Mouse (Mus musculus) kidney, adult 2 months (tissue): ENCODE data around the gene Gm37240. TPM values are rescaled to one million over a fixed set of nuclear protein-coding genes. Genes with fewer than 3 reads are reported as not detected.

ENCODE experiments used
- DNase-seq: peaks from one replicate; pipeline ENCODE4 v3.0.0; 2021
- H3K27ac ChIP-seq: fragments of 200-500 bp; 2 replicates; pipeline ENCODE4 v1.5.1; 2012; ENCODE audit warnings: low read depth, low read length, control low read depth, inconsistent platforms; ENCODE audit not compliant: insufficient read depth
- H3K27me3 ChIP-seq: fragments of 200-500 bp; replicated peaks from 2 replicates; pipeline ENCODE4 v1.6.1; 2012; ENCODE audit warnings: mild to moderate bottlenecking, moderate library complexity, low read length, inconsistent platforms; ENCODE audit not compliant: control insufficient read depth, insufficient read depth
- H3K36me3 ChIP-seq: fragments of 200-500 bp; 2 replicates; pipeline ENCODE4 v1.6.1; 2012; ENCODE audit warnings: mild to moderate bottlenecking, moderate library complexity, low read length, inconsistent platforms; ENCODE audit not compliant: control insufficient read depth, insufficient read depth
- H3K4me1 ChIP-seq: fragments of 200-500 bp; 2 replicates; pipeline ENCODE4 v1.6.1; 2011; ENCODE audit warnings: low read length; ENCODE audit not compliant: control insufficient read depth, insufficient read depth
- H3K4me3 ChIP-seq: fragments of 200-500 bp; 2 replicates; pipeline ENCODE4 v1.5.1; 2011; ENCODE audit warnings: mild to moderate bottlenecking, low read depth, low read length, control low read depth; ENCODE audit not compliant: insufficient read depth
- CTCF ChIP-seq: fragments of 200-500 bp; conservative IDR thresholded peaks from 2 replicates; pipeline ENCODE4 v1.5.1; 2011; ENCODE audit warnings: low read depth, mild to moderate bottlenecking, control low read depth, low read length, moderate library complexity, mixed read lengths; ENCODE audit not compliant: insufficient read depth, insufficient read length
- POLR2A ChIP-seq: fragments of 200-500 bp; IDR thresholded peaks from one replicate; pipeline ENCODE4 v1.6.1; 2011; ENCODE audit warnings: low read depth, low read length, control low read depth
- WGBS: fragments of 180-500 bp; shearing (Covaris S2); methylation state at CpG from one replicate; pipeline ENCODE4 v1.1.7; 2018; 5-methylcytosine and 5-hydroxymethylcytosine counted together
- polyA plus RNA-seq: library from polyadenylated mRNA; depleted of rRNA; stranded (reverse); fragments of >200 nt; gene quantifications from 2 replicates; pipeline ENCODE4 v1.2.3, GENCODE M21; 2012

Gene Gm37240
- polyA plus RNA-seq, 1 experiment, result 5.5 TPM

DNA sequence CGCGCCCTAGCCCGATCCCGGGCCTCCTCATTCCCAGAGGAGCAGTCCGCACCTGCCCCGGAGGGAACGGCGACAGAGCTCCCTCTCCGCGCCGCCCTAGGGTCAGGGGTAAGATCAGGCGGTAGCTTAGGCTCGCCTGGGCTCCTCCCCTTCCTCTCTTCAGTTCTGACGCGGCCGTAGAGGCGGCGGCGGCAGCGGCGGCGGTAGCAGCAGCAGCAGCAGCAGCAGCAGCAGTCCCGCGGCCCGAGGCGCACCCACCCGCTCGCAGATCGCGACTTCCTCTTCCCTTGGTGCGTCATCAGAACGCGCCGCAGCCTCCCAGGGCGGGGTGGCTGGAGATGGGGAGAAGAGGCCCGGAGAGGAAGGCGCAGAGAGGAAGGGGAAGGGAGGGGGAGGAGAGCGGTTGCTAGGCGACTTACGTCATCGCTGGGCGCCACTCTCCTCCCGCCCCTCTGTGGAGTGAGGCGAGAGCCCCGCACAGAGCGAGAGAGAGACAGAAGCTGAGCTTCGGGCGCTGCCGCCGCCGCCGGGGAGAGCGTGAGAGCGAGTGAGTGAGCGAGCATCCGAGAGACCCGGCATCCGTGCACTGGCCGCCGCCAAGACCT, 1073.1 kb downstream of the Gm37240 start:
- peak; percentile 99 for DNase-seq
- H3K27ac ChIP-seq, result peak overlapping the region; percentile 70
- H3K27me3 ChIP-seq, result no peaks in the 10 kb centered on the region
- H3K36me3 ChIP-seq, result no peaks in the 10 kb centered on the region
- TF ChIP-seq CTCF (no peak), POLR2A (peak; percentile 43)
- H3K4me3 ChIP-seq, result peak overlapping the region; percentile 83
- under 1% methylated on average over 60 of the region's 60 CpGs for WGBS
- H3K4me1 ChIP-seq, result no peaks in the 10 kb centered on the region; the same call in 1 of the 2 replicates

- 3% methylated on average over 29 of the region's 29 CpGs for WGBS
- TF ChIP-seq CTCF (no peak), POLR2A (no peak)
Measured at GRCm38 (mm10) chr3:84813436-84814156, 1073.7 kb downstream of the Gm37240 start.

DNA sequence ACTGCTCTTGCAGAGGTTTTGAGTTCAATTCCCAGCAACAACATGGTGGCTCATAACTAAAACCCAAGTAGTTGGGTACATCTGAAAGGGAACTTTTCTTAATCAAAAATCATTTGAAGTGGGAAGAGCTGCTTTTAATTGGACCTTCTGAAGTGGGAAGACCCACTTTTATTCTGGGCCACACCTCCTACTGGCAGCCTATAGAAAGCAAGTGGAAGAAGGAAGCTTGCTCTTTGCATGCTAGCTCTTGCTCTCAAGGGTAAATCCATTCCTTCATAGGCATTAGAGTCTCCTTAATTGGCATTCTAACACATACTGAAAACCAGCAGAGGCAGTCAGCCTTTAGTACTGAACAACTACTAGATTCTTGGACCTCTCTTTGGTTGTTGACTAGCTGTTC, 1076.5 kb downstream of the Gm37240 start:
- no peak for DNase-seq
- Histone ChIP-seq H3K27me3 (no peaks in the 10 kb centered on the region), H3K27ac (no peak overlapping the region), H3K4me3 (no peak overlapping the region), H3K36me3 (no peaks in the 10 kb centered on the region), H3K4me1 (no peaks in the 10 kb centered on the region; the same call in 1 of the 2 replicates)
- TF ChIP-seq CTCF (no peak), POLR2A (no peak)

More at GRCm38 (mm10) chr3:84813436-84814156, 1073.7 kb downstream of the Gm37240 start:
- H3K36me3 ChIP-seq, result no peaks in the 10 kb centered on the region
- H3K27ac ChIP-seq, result peak overlapping the region; percentile 70
- no peaks in the 10 kb centered on the region; the same call in 1 of the 2 replicates for H3K4me1 ChIP-seq
- DNase-seq, result no peak
- peak overlapping the region; percentile 83 for H3K4me3 ChIP-seq
- H3K27me3 ChIP-seq, result no peaks in the 10 kb centered on the region

DNA sequence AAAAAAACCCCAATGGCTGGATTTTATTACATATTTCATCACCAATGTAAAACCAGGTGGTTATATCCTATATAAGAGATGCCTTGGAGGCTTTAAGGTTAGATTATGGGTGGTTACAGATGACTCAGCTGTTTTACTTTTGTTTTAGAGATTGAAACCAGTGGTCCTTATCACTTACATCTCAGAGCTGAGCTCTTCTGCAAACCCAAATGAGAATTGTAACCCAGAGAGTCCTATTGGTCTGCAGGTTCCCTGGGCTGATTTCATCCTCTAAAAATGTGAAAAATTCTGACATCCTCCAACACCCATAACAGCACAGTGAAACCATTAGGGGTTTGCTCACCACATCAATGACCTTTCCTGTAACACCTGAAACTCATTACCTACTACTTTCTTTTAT, 1078.4 kb downstream of the Gm37240 start:
- Histone ChIP-seq H3K27ac (no peak overlapping the region), H3K27me3 (no peaks in the 10 kb centered on the region), H3K36me3 (no peaks in the 10 kb centered on the region), H3K4me3 (no peak overlapping the region), H3K4me1 (no peaks in the 10 kb centered on the region)
- DNase-seq, result no peak
- TF ChIP-seq POLR2A, result no peak
- TF ChIP-seq CTCF, result no peak

GRCm38 (mm10) chr3:84807826-84808225, 1079.5 kb downstream of the Gm37240 start:
- H3K36me3 ChIP-seq, result no peaks in the 10 kb centered on the region
- DNase-seq, result no peak
- no peaks in the 10 kb centered on the region for H3K4me1 ChIP-seq
- H3K27ac ChIP-seq, result no peak overlapping the region
- no peak overlapping the region for H3K4me3 ChIP-seq
- TF ChIP-seq CTCF (no peak), POLR2A (no peak)
- 73% methylated on average over 3 of the region's 3 CpGs for WGBS
- H3K27me3 ChIP-seq, result no peaks in the 10 kb centered on the region

- TF ChIP-seq CTCF, result no peak
- no peak for DNase-seq
- no peaks in the 10 kb centered on the region for H3K27me3 ChIP-seq
- H3K4me1 ChIP-seq, result no peaks in the 10 kb centered on the region
- 41% methylated on average over 2 of the region's 2 CpGs for WGBS
- H3K36me3 ChIP-seq, result no peaks in the 10 kb centered on the region
- H3K4me3 ChIP-seq, result no peak overlapping the region
- H3K27ac ChIP-seq, result no peak overlapping the region
Measured at GRCm38 (mm10) chr3:84806206-84806605, 1081.1 kb downstream of the Gm37240 start.

GRCm38 (mm10) chr3:84804036-84804435, 1083.3 kb downstream of the Gm37240 start:
- H3K36me3 ChIP-seq, result no peaks in the 10 kb centered on the region
- H3K27me3 ChIP-seq, result no peaks in the 10 kb centered on the region
- no peak overlapping the region for H3K4me3 ChIP-seq
- TF ChIP-seq CTCF (no peak), POLR2A (no peak)
- no peak overlapping the region for H3K27ac ChIP-seq
- H3K4me1 ChIP-seq, result no peaks in the 10 kb centered on the region
- WGBS, result 66% methylated on average over 9 of the region's 9 CpGs
- no peak for DNase-seq

GRCm38 (mm10) chr3:84787914-84788313, 1099.4 kb downstream of the Gm37240 start:
- 95% methylated on average over 4 of the region's 4 CpGs for WGBS
- TF ChIP-seq CTCF (no peak), POLR2A (no peak)
- no peak overlapping the region for H3K27ac ChIP-seq

More at GRCm38 (mm10) chr3:84787914-84788313, 1099.4 kb downstream of the Gm37240 start:
- no peak for DNase-seq
- no peaks in the 10 kb centered on the region for H3K27me3 ChIP-seq
- no peak overlapping the region for H3K4me3 ChIP-seq
- H3K4me1 ChIP-seq, result no peaks in the 10 kb centered on the region
- H3K36me3 ChIP-seq, result no peaks in the 10 kb centered on the region
